Mouse (Mus musculus): ENCODE results near the gene Sema3c.

- TF ChIP-seq FLI1 (IDR thresholded peaks at IDR 0.05; ENCODE audit: low read length) (no peak), GATA1 (IDR thresholded peaks at IDR 0.05; ENCODE audit: borderline replicate concordance, low read length) (no peak)
Measured at GRCm38 (mm10) chr5:17576069-17576468, 2.0 kb downstream of the Sema3c start.

Measured in megakaryocyte, embryonic 14.5 days (primary cell).